ENCODE assay signal across 26 mouse cellular contexts in the genomic region with DNA sequence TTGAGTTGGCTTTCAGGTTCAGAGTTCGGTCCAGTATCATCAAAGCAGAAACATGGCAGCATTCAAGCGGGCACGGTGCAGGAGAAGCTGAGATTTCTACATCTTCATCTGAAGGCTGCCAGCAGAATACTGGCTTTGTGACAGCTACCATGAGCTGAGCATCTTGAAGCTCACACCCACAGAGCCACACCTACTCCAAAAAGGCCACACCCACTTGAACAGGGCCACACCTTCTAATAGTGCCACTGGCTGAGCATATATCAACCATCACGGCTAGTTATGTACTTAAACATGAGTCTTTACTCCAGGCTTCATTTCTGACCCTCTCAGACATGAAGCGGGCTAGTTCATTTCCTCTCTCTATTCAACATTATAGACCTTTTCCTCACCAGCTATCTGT. TPM values are rescaled to one million over a fixed set of nuclear protein-coding genes. Genes with fewer than 3 reads are reported as not detected.
DNase-seq lines count a peak whose midpoint lies in the region; ATAC-seq and TF ChIP-seq lines count a peak whose summit lies in the region.
"Had no signal": no experiment of that assay in that cellular context is flagged by ENCODE, and none has a peak within 500 bp of the region (broad histone marks: within the 10 kb centered on the region; RNA-seq: fewer than 3 reads in every experiment).

No protein-coding gene starts in this region.

- no peak for TF ChIP-seq RAD21 in MEL (IDR thresholded peaks at IDR 0.05; ENCODE audit: low read depth, low read length)

- H3K4me3 ChIP-seq in MEL (ENCODE audit: control insufficient read depth in 1 of 2, insufficient read depth in 1 of 2, low read depth in 2 of 2, low read length in 2 of 2), result peak overlapping the region in 1 of 2 experiments; percentile 41; a peak in 2 of 4 replicates
- no peak overlapping the region for H3K4me3 ChIP-seq in forebrain, postnatal 0 days (ENCODE audit: low read depth, low read length)
- H3K4me3 ChIP-seq: embryonic facial prominence, embryonic 13.5 days; forebrain, embryonic 10.5 days; hindbrain, embryonic 15.5 days; limb, embryonic 10.5 days; midbrain, embryonic 12.5 days had no signal

- H3K4me2 ChIP-seq in forebrain, postnatal 0 days (ENCODE audit: low read depth), result no peak overlapping the region
- H3K4me2 ChIP-seq: embryonic facial prominence, embryonic 13.5 days; heart, embryonic 11.5 days; hindbrain, embryonic 15.5 days; midbrain, embryonic 12.5 days had no signal

- peaks cover 10 to 23% of the 10 kb centered on the region in 2 experiments for H3K4me1 ChIP-seq in MEL (ENCODE audit: control insufficient read depth in 1 of 2, insufficient read depth in 2 of 2, low read length in 2 of 2)
- H3K4me1 ChIP-seq in forebrain, postnatal 0 days (ENCODE audit: insufficient read depth), result no peaks in the 10 kb centered on the region
- H3K4me1 ChIP-seq: hindbrain, embryonic 15.5 days; midbrain, embryonic 12.5 days had no signal

- no peaks in the 10 kb centered on the region for H3K79me2 ChIP-seq in MEL (ENCODE audit: control insufficient read depth, insufficient read depth, low read length, poor library complexity)

- H3K27me3 ChIP-seq in MEL (ENCODE audit: control insufficient read depth in 1 of 2, insufficient read depth in 2 of 2, low read length in 2 of 2), result no peaks in the 10 kb centered on the region; a peak in 1 of 4 replicates
- H3K27me3 ChIP-seq in forebrain, postnatal 0 days (ENCODE audit: insufficient read depth, low read length), result no peaks in the 10 kb centered on the region
- H3K27me3 ChIP-seq: embryonic facial prominence, embryonic 13.5 days; hindbrain, embryonic 15.5 days; midbrain, embryonic 12.5 days had no signal

- no peak overlapping the region; the same call in 1 of the 2 replicates for H3K9ac ChIP-seq in MEL (ENCODE audit: control insufficient read depth, low read depth, low read length, poor library complexity, severe bottlenecking)
- no peak overlapping the region for H3K9ac ChIP-seq in forebrain, postnatal 0 days
- H3K9ac ChIP-seq: embryonic facial prominence, embryonic 13.5 days; hindbrain, embryonic 15.5 days; midbrain, embryonic 12.5 days had no signal

- no peak for TF ChIP-seq CTCF in MEL (IDR thresholded peaks at IDR 0.05 in 2 of 3, conservative IDR thresholded peaks at IDR 0.05 in 1 of 3; ENCODE audit: control insufficient read depth in 1 of 3, insufficient read depth in 1 of 3, low read depth in 2 of 3, low read length in 3 of 3, poor library complexity in 1 of 3, severe bottlenecking in 1 of 3)
- TF ChIP-seq CTCF in forebrain, postnatal 0 days (IDR thresholded peaks at IDR 0.05; ENCODE audit: low read depth), result no peak

- WGBS in forebrain, postnatal 0 days, result 95% methylated on average over 5 of the region's 5 CpGs

- 0 out of 2 replicates have a peak, but pooled peaks have one; percentile 24 for ATAC-seq in granulocyte monocyte progenitor cell, adult 5-6 weeks (replicated peaks; ENCODE audit: poor library complexity, severe bottlenecking)
- ATAC-seq in megakaryocyte, adult 5-6 weeks (ENCODE audit: poor library complexity, severe bottlenecking), result peak; percentile 13; the same call in 1 of the 2 replicates
- no peak for ATAC-seq in forebrain, postnatal 0 days

- 0 out of 4 replicates have a peak, but pooled peaks of 1 of the 2 experiments have one; percentile 27 for TF ChIP-seq POLR2A in MEL (IDR thresholded peaks at IDR 0.05; ENCODE audit: control insufficient read depth in 1 of 2, insufficient read depth in 1 of 2, low read depth in 1 of 2, low read length in 2 of 2, poor library complexity in 1 of 2)

- no peak overlapping the region for H3K27ac ChIP-seq in MEL (ENCODE audit: control insufficient read depth, low read depth, low read length)
- H3K27ac ChIP-seq in forebrain, postnatal 0 days (ENCODE audit: low read depth, low read length), result no peak overlapping the region
- H3K27ac ChIP-seq: embryonic facial prominence, embryonic 13.5 days; forebrain, embryonic 10.5 days; hindbrain, embryonic 15.5 days; limb, embryonic 10.5 days; midbrain, embryonic 12.5 days had no signal

- peak; percentile 91 for DNase-seq in MEL (ENCODE audit: low read depth, low spot score)
- DNase-seq in R1 (ENCODE audit: low read depth, low spot score), result peak; percentile 23
- no peak for DNase-seq in frontal cortex, postnatal 10 days (ENCODE audit: low spot score in 2 of 2)
- no peak for DNase-seq in forebrain, postnatal 0 days
- DNase-seq in lung, adult 18-20 months, result no peak
- DNase-seq in thymus, postnatal 4 days, result no peak
- DNase-seq: adrenal gland, postnatal 10 days; cerebellum, adult 18-20 months; cerebellum, postnatal 36 days; gastrocnemius, postnatal 25 days; heart, postnatal 14 days; kidney, adult 18-20 months; kidney, postnatal 4 days; layer of hippocampus, postnatal 36 days; lung, adult 2 months; lung, postnatal 36 days; retina, postnatal 1 day; right cerebral cortex, postnatal 4 days had no signal

- TF ChIP-seq EP300 in MEL (IDR thresholded peaks at IDR 0.05; ENCODE audit: low read depth in 1 of 2, low read length in 2 of 2), result no peak

- H3K36me3 ChIP-seq in MEL (ENCODE audit: control insufficient read depth in 1 of 2, insufficient read depth in 2 of 2, low read length in 2 of 2), result peaks cover 0 to 18% of the 10 kb centered on the region in 2 experiments; a peak in 2 of 4 replicates
- H3K36me3 ChIP-seq in forebrain, postnatal 0 days (ENCODE audit: insufficient read depth), result no peaks in the 10 kb centered on the region
- H3K36me3 ChIP-seq: embryonic facial prominence, embryonic 13.5 days; forebrain, embryonic 10.5 days; hindbrain, embryonic 15.5 days; limb, embryonic 10.5 days; midbrain, embryonic 12.5 days had no signal

- H3K9me3 ChIP-seq in MEL (replicated peaks; ENCODE audit: insufficient read depth, low read length), result no peaks in the 10 kb centered on the region
- H3K9me3 ChIP-seq in forebrain, postnatal 0 days (ENCODE audit: low read length), result no peaks in the 10 kb centered on the region
- H3K9me3 ChIP-seq: embryonic facial prominence, embryonic 13.5 days; forebrain, embryonic 10.5 days; hindbrain, embryonic 15.5 days; limb, embryonic 10.5 days; midbrain, embryonic 12.5 days had no signal

TF ChIP-seq in MEL, 35 proteins besides CTCF, POLR2A, EP300 and RAD21:
- no peak for TF ChIP-seq MEF2A (IDR thresholded peaks at IDR 0.05; ENCODE audit: extremely low read depth, insufficient replicate concordance, low read depth, low read length, poor library complexity, severe bottlenecking)
- TF ChIP-seq BHLHE40 (IDR thresholded peaks at IDR 0.05; ENCODE audit: borderline replicate concordance, low read depth, low read length), result no peak
- TF ChIP-seq CHD2 (IDR thresholded peaks at IDR 0.05; ENCODE audit: low read length), result no peak
- TF ChIP-seq USF2 (IDR thresholded peaks at IDR 0.05; ENCODE audit: borderline replicate concordance in 1 of 2, insufficient read depth in 1 of 2, low read depth in 1 of 2, low read length in 2 of 2), result no peak
- TF ChIP-seq MXI1 (IDR thresholded peaks at IDR 0.05; ENCODE audit: low read depth, low read length), result no peak
- peak; percentile 44 for TF ChIP-seq NELFE (IDR thresholded peaks at IDR 0.05; ENCODE audit: low read depth, low read length)
- no peak for TF ChIP-seq POLR2AphosphoS2 (IDR thresholded peaks at IDR 0.05; ENCODE audit: low read length)
- no peak for TF ChIP-seq HCFC1 (IDR thresholded peaks at IDR 0.05; ENCODE audit: low read depth, low read length)
- TF ChIP-seq TBP (IDR thresholded peaks at IDR 0.05; ENCODE audit: low read depth, low read length), result peak; percentile 78
- TF ChIP-seq SIN3A (IDR thresholded peaks at IDR 0.05; ENCODE audit: low read length), result peak; percentile 20; the same call in 1 of the 2 replicates
- no peak for TF ChIP-seq UBTF (IDR thresholded peaks at IDR 0.05; ENCODE audit: borderline replicate concordance, insufficient read depth, low read depth, low read length)
- TF ChIP-seq POLR2AphosphoS5 (IDR thresholded peaks at IDR 0.05; ENCODE audit: borderline replicate concordance, low read depth, low read length), result no peak
- TF ChIP-seq E2F4 (IDR thresholded peaks at IDR 0.05; ENCODE audit: borderline replicate concordance, low read depth, low read length), result no peak
- TF ChIP-seq MYC (IDR thresholded peaks at IDR 0.05; ENCODE audit: low read depth, low read length), result no peak; the same call in 1 of the 2 replicates
- no peak for TF ChIP-seq KAT2A (conservative IDR thresholded peaks at IDR 0.05; ENCODE audit: low read depth, low read length)
- TF ChIP-seq ELF1 (IDR thresholded peaks at IDR 0.05; ENCODE audit: low read depth, low read length), result no peak
- no peak for TF ChIP-seq TCF12 (IDR thresholded peaks at IDR 0.05; ENCODE audit: low read depth, low read length)
- TF ChIP-seq TAL1 (IDR thresholded peaks at IDR 0.05; ENCODE audit: low read length), result no peak
- 0 out of 2 replicates have a peak, but pooled peaks have one; percentile 32 for TF ChIP-seq MAZ (IDR thresholded peaks at IDR 0.05; ENCODE audit: low read depth, low read length)
- TF ChIP-seq ZMIZ1 (IDR thresholded peaks at IDR 0.05; ENCODE audit: low read depth, low read length), result no peak

RNA-seq across cellular contexts. Expression of a gene that starts 21.3 kb away (rescaled TPM):
- total RNA-seq in MEL (2012; rRNA removed), result 13.3 and 16.3 TPM in 2 replicates
- 10 to 100 TPM; 17.2 to 72.5 TPM for polyA plus RNA-seq in MEL (2012; ENCODE audit: insufficient read depth in 1 of 2, insufficient read length in 2 of 2, low read depth in 1 of 2, low replicate concordance in 2 of 2, missing spikeins in 1 of 2)
- total RNA-seq in granulocyte monocyte progenitor cell, adult 5-6 weeks (2014; fragmentation: Nextera tagmentation), result 12.2 and 14.3 TPM in 2 replicates
- total RNA-seq in granulocyte monocyte progenitor cell, adult 5-6 weeks (2017), result 12.1 and 22.2 TPM in 2 replicates
- 20.8 and 23.8 TPM in 2 replicates for total RNA-seq in megakaryocyte, adult 5-6 weeks (2015)
- 21.2 and 23.3 TPM in 2 replicates for total RNA-seq in megakaryocyte, adult 5-6 weeks (2017)
- total RNA-seq in forebrain, postnatal 0 days (2014; rRNA removed), result 31.9 and 33.9 TPM in 2 replicates
- polyA plus RNA-seq in forebrain, postnatal 0 days (2015; fragmentation: Nextera tagmentation; extraction: Ambion mirVana), result 13.8 and 17.4 TPM in 2 replicates

RNA-seq across cellular contexts. Expression of a gene that starts 46.3 kb away (rescaled TPM):
- total RNA-seq in MEL (2012; rRNA removed), result 2.6 and 3.2 TPM in 2 replicates
- 10 to 100 TPM in 1 of 2 experiments, not detected in 1; 15.1 TPM for polyA plus RNA-seq in MEL (2012; ENCODE audit: insufficient read depth in 1 of 2, insufficient read length in 2 of 2, low read depth in 1 of 2, low replicate concordance in 2 of 2, missing spikeins in 1 of 2)
- 7.9 and 15.7 TPM in 2 replicates for total RNA-seq in granulocyte monocyte progenitor cell, adult 5-6 weeks (2014; fragmentation: Nextera tagmentation)
- total RNA-seq in granulocyte monocyte progenitor cell, adult 5-6 weeks (2017), result 7.5 and 9.8 TPM in 2 replicates
- total RNA-seq in megakaryocyte, adult 5-6 weeks (2015), result 16.4 and 20.1 TPM in 2 replicates
- 9.0 and 9.4 TPM in 2 replicates for total RNA-seq in megakaryocyte, adult 5-6 weeks (2017)
- total RNA-seq in forebrain, postnatal 0 days (2014; rRNA removed), result 18.8 and 27.3 TPM in 2 replicates
- polyA plus RNA-seq in forebrain, postnatal 0 days (2015; fragmentation: Nextera tagmentation; extraction: Ambion mirVana), result 11.9 and 13.7 TPM in 2 replicates

Comparison
In these comparisons a context has a peak if more than half of its experiments do, and no peak if none do; other contexts are left out.
1. DNase-seq: peak in MEL (single experiment) and R1 (single experiment); none in frontal cortex, postnatal 10 days (0 of 2), forebrain, postnatal 0 days (single experiment), lung, adult 18-20 months (0 of 2) and thymus, postnatal 4 days (single experiment).